Comparison of ENCODE assay signal across 13 mouse cellular contexts in the genomic region with DNA sequence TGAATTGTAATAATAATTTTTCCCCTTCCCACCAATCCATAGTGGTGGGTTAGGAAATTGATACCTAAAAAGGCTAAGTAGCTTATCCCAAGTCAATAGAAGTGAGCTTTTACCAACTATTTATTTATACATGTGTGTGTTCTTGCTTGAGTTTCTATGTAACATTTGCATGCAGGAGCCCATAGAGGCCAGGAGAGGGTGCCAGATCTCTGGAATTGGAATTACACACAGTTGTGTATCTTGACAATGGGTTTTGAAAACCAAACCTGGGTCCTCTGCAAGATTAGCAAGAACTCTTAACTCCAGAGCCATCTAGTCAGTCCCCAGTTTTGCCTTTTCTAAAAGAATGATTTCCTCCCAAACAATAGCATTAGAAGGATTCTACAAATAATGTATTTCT. TPM values are rescaled to one million over a fixed set of nuclear protein-coding genes. Genes with fewer than 3 reads are reported as not detected.
DNase-seq lines count a peak whose midpoint lies in the region; ATAC-seq and TF ChIP-seq lines count a peak whose summit lies in the region.
"Had no signal": no experiment of that assay in that cellular context is flagged by ENCODE, and none has a peak within 500 bp of the region (broad histone marks: within the 10 kb centered on the region; RNA-seq: fewer than 3 reads in every experiment).

No protein-coding gene starts in this region.

- ATAC-seq in hindbrain, embryonic 11.5 days (ENCODE audit: low FRiP score), result no peak
- no peak for ATAC-seq in hindbrain, embryonic 12.5 days (ENCODE audit: low FRiP score)
- no peak for ATAC-seq in lung, postnatal 0 days
- ATAC-seq: activated CD4-positive, CD25-positive, alpha-beta regulatory T cell, adult 4 months had no signal

- no peak overlapping the region for H3K9ac ChIP-seq in hindbrain, embryonic 11.5 days (ENCODE audit: low read depth, low read length)
- no peak overlapping the region for H3K9ac ChIP-seq in hindbrain, embryonic 12.5 days
- no peak overlapping the region for H3K9ac ChIP-seq in lung, postnatal 0 days (replicated peaks; ENCODE audit: low read depth)

- TF ChIP-seq EP300 in lung, postnatal 0 days (IDR thresholded peaks at IDR 0.05), result no peak

- H3K4me2 ChIP-seq in hindbrain, embryonic 11.5 days (replicated peaks; ENCODE audit: low read depth, low read length), result no peak overlapping the region
- no peak overlapping the region for H3K4me2 ChIP-seq in hindbrain, embryonic 12.5 days (replicated peaks)
- no peak overlapping the region for H3K4me2 ChIP-seq in lung, postnatal 0 days (replicated peaks; ENCODE audit: low read depth, low read length)

- TF ChIP-seq CTCF in lung, postnatal 0 days (IDR thresholded peaks at IDR 0.05), result peak; percentile 52

- H3K4me1 ChIP-seq in hindbrain, embryonic 11.5 days (replicated peaks; ENCODE audit: control insufficient read depth, insufficient read depth, low read length), result no peaks in the 10 kb centered on the region
- H3K4me1 ChIP-seq in hindbrain, embryonic 12.5 days, result no peaks in the 10 kb centered on the region
- no peaks in the 10 kb centered on the region for H3K4me1 ChIP-seq in lung, postnatal 0 days (ENCODE audit: insufficient read depth, low read depth, low read length)

- no peaks in the 10 kb centered on the region for H3K36me3 ChIP-seq in hindbrain, embryonic 11.5 days (ENCODE audit: control insufficient read depth, insufficient read depth, low read length)
- H3K36me3 ChIP-seq in hindbrain, embryonic 12.5 days, result no peaks in the 10 kb centered on the region
- no peaks in the 10 kb centered on the region for H3K36me3 ChIP-seq in lung, postnatal 0 days (ENCODE audit: insufficient read depth, low read length)

- no peaks in the 10 kb centered on the region for H3K9me3 ChIP-seq in hindbrain, embryonic 11.5 days (ENCODE audit: control insufficient read depth, low read length)
- no peaks in the 10 kb centered on the region for H3K9me3 ChIP-seq in hindbrain, embryonic 12.5 days (replicated peaks)
- no peaks in the 10 kb centered on the region for H3K9me3 ChIP-seq in lung, postnatal 0 days (ENCODE audit: low read length)

- H3K27me3 ChIP-seq in hindbrain, embryonic 11.5 days (ENCODE audit: control insufficient read depth, insufficient read depth, low read length), result no peaks in the 10 kb centered on the region
- no peaks in the 10 kb centered on the region for H3K27me3 ChIP-seq in hindbrain, embryonic 12.5 days
- no peaks in the 10 kb centered on the region for H3K27me3 ChIP-seq in lung, postnatal 0 days (replicated peaks; ENCODE audit: insufficient read depth, low read length)

- H3K27ac ChIP-seq in hindbrain, embryonic 11.5 days (ENCODE audit: low read depth, low read length), result no peak overlapping the region
- H3K27ac ChIP-seq in hindbrain, embryonic 12.5 days, result no peak overlapping the region
- H3K27ac ChIP-seq in lung, postnatal 0 days (ENCODE audit: low read length), result no peak overlapping the region

- H3K4me3 ChIP-seq in hindbrain, embryonic 11.5 days (ENCODE audit: low read depth, low read length), result no peak overlapping the region
- H3K4me3 ChIP-seq in hindbrain, embryonic 12.5 days, result no peak overlapping the region
- no peak overlapping the region for H3K4me3 ChIP-seq in lung, postnatal 0 days (ENCODE audit: low read depth, low read length)
- H3K4me3 ChIP-seq: erythroblast, embryonic 14.5 days had no signal

- DNase-seq in hindbrain, embryonic 11.5 days (ENCODE audit: low spot score), result peak; percentile 11
- DNase-seq in lung, postnatal 0 days (ENCODE audit: low spot score), result peak; percentile 19
- DNase-seq in lung, adult 18-20 months, result no peak
- peak; percentile 38 for DNase-seq in R1 (ENCODE audit: low read depth, low spot score)
- peak; percentile 25 for DNase-seq in retina, postnatal 1 day
- DNase-seq in spleen, adult 18-20 months, result no peak
- no peak for DNase-seq in urinary bladder, postnatal 36 days (ENCODE audit: low spot score in 2 of 2)
- DNase-seq: heart, postnatal 4 days; kidney, adult 18-20 months had no signal

RNA-seq across cellular contexts. Expression of a gene that starts 37.9 kb away (rescaled TPM):
- 0.11 TPM in 1 of 2 replicates, not detected in the other for polyA plus RNA-seq in hindbrain, embryonic 11.5 days (2014; fragmentation: Nextera tagmentation; extraction: Ambion mirVana)
- polyA plus RNA-seq in hindbrain, embryonic 12.5 days (2016; fragmentation: Nextera tagmentation; extraction: Ambion mirVana), result 0.72 and 1.1 TPM in 2 replicates
- polyA plus RNA-seq in lung, postnatal 0 days (2015; fragmentation: Nextera tagmentation; extraction: Ambion mirVana), result not detected in 2 replicates
- polyA plus RNA-seq: activated CD4-positive, CD25-positive, alpha-beta regulatory T cell, adult 4 months; erythroblast, embryonic 14.5 days; liver, embryonic 16.5 days had no signal

Comparison
In these comparisons a context has a peak if more than half of its experiments do, and no peak if none do; other contexts are left out.
1. DNase-seq: peak in hindbrain, embryonic 11.5 days (single experiment), lung, postnatal 0 days (single experiment), R1 (single experiment) and retina, postnatal 1 day (single experiment); none in lung, adult 18-20 months (0 of 2), spleen, adult 18-20 months (0 of 2) and urinary bladder, postnatal 36 days (0 of 2).